Mouse (Mus musculus): Measurements from ENCODE around the gene Olfr59. TPM values are rescaled to one million over a fixed set of nuclear protein-coding genes. Genes with fewer than 3 reads are reported as not detected.

The Olfr59 gene
- total RNA-seq (2014; rRNA removed) (not detected in 2 replicates), polyA plus RNA-seq (2012; rRNA removed) (not detected in 2 replicates)

DNA sequence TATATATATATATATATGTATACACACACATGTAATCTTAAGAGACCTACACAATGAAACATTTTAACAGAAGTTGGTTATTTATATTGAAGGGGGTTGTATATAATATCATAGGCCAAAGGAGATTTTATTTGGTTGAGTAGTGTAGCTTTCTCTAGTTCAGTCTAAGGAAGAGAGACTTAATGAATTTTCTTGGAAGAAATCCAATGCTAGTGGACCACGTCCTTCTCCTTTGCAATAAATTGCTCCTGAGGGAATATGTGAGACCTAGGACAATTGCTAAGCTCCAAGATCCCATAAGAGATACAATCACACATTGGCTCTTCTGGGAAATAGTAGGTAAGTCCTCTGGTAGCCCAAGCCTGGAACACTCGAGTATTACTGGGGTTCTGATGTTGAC lies at the start of gene Olfr59:
Gene Olfr59, plus strand, starts transcription at position 301 of the 400 bp plus-strand sequence.
- no peak for TF ChIP-seq CTCF (IDR thresholded peaks at IDR 0.05; ENCODE audit: low read depth, low read length)
- no peak for TF ChIP-seq POLR2A (IDR thresholded peaks at IDR 0.05; ENCODE audit: extremely low read depth, insufficient read depth, low read length)
- no peak within 1 kb of the TSS for H3K4me3 ChIP-seq (ENCODE audit: insufficient read depth, low read depth, low read length)
- H3K79me2 ChIP-seq (ENCODE audit: control insufficient read depth, insufficient read depth, low read length), result no peaks in the 10 kb centered on the region
- H3K27me3 ChIP-seq (ENCODE audit: control insufficient read depth, insufficient read depth, low read length), result no peaks in the 10 kb centered on the region
- no peak within 1 kb of the TSS for H3K9ac ChIP-seq (ENCODE audit: low read depth, low read length)
- WGBS, result 56% methylated on average over 2 of the region's 2 CpGs
- no peaks in the 10 kb centered on the region for H3K36me3 ChIP-seq (ENCODE audit: control insufficient read depth, insufficient read depth, low read length)
- no peak for DNase-seq (ENCODE audit: extremely low read depth, low read depth, low spot score)
- no peaks in the 10 kb centered on the region for H3K4me1 ChIP-seq (ENCODE audit: control insufficient read depth, insufficient read depth, low read length)
- H3K27ac ChIP-seq (replicated peaks; ENCODE audit: insufficient read depth, low read depth, low read length), result no peak within 1 kb of the TSS

DNA sequence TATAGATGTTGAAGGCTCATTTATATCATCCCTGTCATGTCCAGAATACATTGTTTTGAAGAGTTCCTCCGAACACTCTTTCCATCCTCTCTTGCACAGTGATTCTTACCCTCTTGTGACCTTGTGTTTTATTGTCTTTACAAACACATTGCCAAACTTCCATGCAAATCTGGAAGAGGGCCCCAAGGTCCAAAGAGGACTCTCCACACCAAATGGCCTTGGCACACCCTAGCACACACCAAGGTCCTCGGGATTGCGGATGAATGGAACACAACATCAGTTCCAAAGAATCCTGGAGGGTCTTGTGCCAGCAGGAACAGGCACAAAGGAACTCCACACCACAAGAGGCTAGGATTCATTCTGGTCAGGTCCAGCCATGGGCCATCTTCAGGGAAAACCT lies 42.3 kb upstream of the Olfr59 start:
- Histone ChIP-seq H3K4me3 (ENCODE audit: insufficient read depth, low read depth, low read length) (no peak overlapping the region), H3K27ac (replicated peaks; ENCODE audit: insufficient read depth, low read depth, low read length) (no peak overlapping the region), H3K9ac (ENCODE audit: low read depth, low read length) (no peak overlapping the region), H3K36me3 (ENCODE audit: control insufficient read depth, insufficient read depth, low read length) (no peaks in the 10 kb centered on the region), H3K79me2 (ENCODE audit: control insufficient read depth, insufficient read depth, low read length) (no peaks in the 10 kb centered on the region), H3K4me1 (ENCODE audit: control insufficient read depth, insufficient read depth, low read length) (no peaks in the 10 kb centered on the region), H3K27me3 (ENCODE audit: control insufficient read depth, insufficient read depth, low read length) (no peaks in the 10 kb centered on the region)
- TF ChIP-seq CTCF (IDR thresholded peaks at IDR 0.05; ENCODE audit: low read depth, low read length) (no peak), POLR2A (IDR thresholded peaks at IDR 0.05; ENCODE audit: extremely low read depth, insufficient read depth, low read length) (no peak)
- 85% methylated on average over 3 of the region's 3 CpGs for WGBS
- DNase-seq (ENCODE audit: extremely low read depth, low read depth, low spot score), result no peak

DNA sequence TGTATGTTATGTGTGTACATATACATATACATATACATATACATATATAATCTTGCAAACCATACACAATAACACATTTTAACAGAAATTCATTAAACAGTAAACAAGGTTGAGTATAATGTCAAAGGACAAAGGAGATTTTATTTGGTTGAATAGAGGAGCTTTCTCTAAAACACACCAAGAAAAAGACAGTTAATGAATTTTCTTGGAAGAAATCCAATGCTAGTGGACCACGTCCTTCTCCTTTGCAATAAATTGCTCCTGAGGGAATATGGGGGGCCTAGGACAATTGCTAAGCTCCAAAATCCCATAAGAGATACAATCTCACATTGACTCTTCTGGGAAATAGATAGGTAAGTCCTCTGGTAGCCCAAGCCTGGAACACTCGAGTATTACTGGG lies 24.0 kb upstream of the Olfr59 start, which contains the start of gene Olfr406:
Gene Olfr406, plus strand, starts transcription at position 301 of the 400 bp plus-strand sequence.
- H3K27ac ChIP-seq (replicated peaks; ENCODE audit: insufficient read depth, low read depth, low read length), result no peak within 1 kb of the TSS
- 49% methylated on average over 2 of the region's 2 CpGs for WGBS
- no peaks in the 10 kb centered on the region for H3K4me1 ChIP-seq (ENCODE audit: control insufficient read depth, insufficient read depth, low read length)

DNA sequence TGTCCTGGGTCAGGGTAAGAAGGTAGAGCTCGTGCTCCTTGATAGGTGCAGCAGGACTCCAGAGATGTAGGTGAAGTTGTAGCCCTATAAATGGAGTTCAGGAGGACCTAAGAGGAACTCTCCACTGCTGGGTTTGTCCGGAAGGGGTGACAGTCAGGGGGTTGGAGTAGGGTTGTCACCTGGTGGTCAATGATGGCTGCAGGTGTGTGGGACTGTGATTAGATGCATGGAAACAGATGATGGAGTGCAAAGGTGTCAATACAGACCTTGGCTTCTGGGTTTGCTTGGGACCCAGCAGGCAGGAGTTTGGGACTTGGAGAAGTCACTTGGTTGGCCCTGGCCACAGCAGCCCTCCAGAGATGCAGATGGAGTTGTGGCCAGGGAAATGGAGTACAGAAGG lies 3.7 kb downstream of the Olfr59 start:
- TF ChIP-seq POLR2A (IDR thresholded peaks at IDR 0.05; ENCODE audit: extremely low read depth, insufficient read depth, low read length) (no peak), CTCF (IDR thresholded peaks at IDR 0.05; ENCODE audit: low read depth, low read length) (no peak)
- WGBS, result 85% methylated on average over 2 of the region's 2 CpGs

More for the DNA sequence above, 24.0 kb upstream of the Olfr59 start, which contains the start of gene Olfr406:
- H3K27me3 ChIP-seq (ENCODE audit: control insufficient read depth, insufficient read depth, low read length), result no peaks in the 10 kb centered on the region
- TF ChIP-seq POLR2A (IDR thresholded peaks at IDR 0.05; ENCODE audit: extremely low read depth, insufficient read depth, low read length), result no peak
- TF ChIP-seq CTCF (IDR thresholded peaks at IDR 0.05; ENCODE audit: low read depth, low read length), result no peak
- no peak within 1 kb of the TSS for H3K9ac ChIP-seq (ENCODE audit: low read depth, low read length)
- no peaks in the 10 kb centered on the region for H3K79me2 ChIP-seq (ENCODE audit: control insufficient read depth, insufficient read depth, low read length)
- no peak within 1 kb of the TSS for H3K4me3 ChIP-seq (ENCODE audit: insufficient read depth, low read depth, low read length)
- no peaks in the 10 kb centered on the region for H3K36me3 ChIP-seq (ENCODE audit: control insufficient read depth, insufficient read depth, low read length)
- no peak for DNase-seq (ENCODE audit: extremely low read depth, low read depth, low spot score)

DNA sequence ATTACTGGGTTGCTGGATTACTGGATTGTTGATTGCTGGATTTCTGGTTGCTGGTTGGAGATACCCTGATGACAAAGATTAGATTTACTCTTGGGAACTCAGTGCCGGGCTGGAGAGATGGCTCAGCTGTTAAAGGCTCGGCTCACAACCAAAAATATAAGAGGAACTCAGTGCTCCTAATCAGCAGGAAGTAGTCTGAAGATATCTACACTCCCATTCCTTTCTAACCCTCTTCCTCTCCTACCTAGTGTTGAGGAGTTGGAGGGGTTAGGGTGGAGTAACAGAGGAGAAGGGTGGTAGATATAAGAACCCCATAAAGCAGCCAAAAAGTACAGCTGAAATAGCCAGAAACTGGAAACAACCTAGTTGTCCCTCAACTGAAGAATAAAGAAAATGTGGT lies 42.5 kb downstream of the Olfr59 start:
- WGBS, result 72% methylated on average over 2 of the region's 2 CpGs
- Histone ChIP-seq H3K27ac (replicated peaks; ENCODE audit: insufficient read depth, low read depth, low read length) (no peak overlapping the region), H3K9ac (ENCODE audit: low read depth, low read length) (no peak overlapping the region), H3K79me2 (ENCODE audit: control insufficient read depth, insufficient read depth, low read length) (no peaks in the 10 kb centered on the region), H3K4me1 (ENCODE audit: control insufficient read depth, insufficient read depth, low read length) (peaks cover 6% of the 10 kb centered on the region; the same call in 1 of the 2 replicates), H3K36me3 (ENCODE audit: control insufficient read depth, insufficient read depth, low read length) (no peaks in the 10 kb centered on the region), H3K27me3 (ENCODE audit: control insufficient read depth, insufficient read depth, low read length) (no peaks in the 10 kb centered on the region), H3K4me3 (ENCODE audit: insufficient read depth, low read depth, low read length) (no peak overlapping the region)
- no peak for TF ChIP-seq CTCF (IDR thresholded peaks at IDR 0.05; ENCODE audit: low read depth, low read length)
- TF ChIP-seq POLR2A (IDR thresholded peaks at IDR 0.05; ENCODE audit: extremely low read depth, insufficient read depth, low read length), result no peak
- no peak for DNase-seq (ENCODE audit: extremely low read depth, low read depth, low spot score)

More for the DNA sequence above, 3.7 kb downstream of the Olfr59 start:
- no peaks in the 10 kb centered on the region for H3K27me3 ChIP-seq (ENCODE audit: control insufficient read depth, insufficient read depth, low read length)
- no peak overlapping the region for H3K9ac ChIP-seq (ENCODE audit: low read depth, low read length)
- H3K79me2 ChIP-seq (ENCODE audit: control insufficient read depth, insufficient read depth, low read length), result no peaks in the 10 kb centered on the region
- no peaks in the 10 kb centered on the region for H3K4me1 ChIP-seq (ENCODE audit: control insufficient read depth, insufficient read depth, low read length)
- H3K36me3 ChIP-seq (ENCODE audit: control insufficient read depth, insufficient read depth, low read length), result no peaks in the 10 kb centered on the region
- DNase-seq (ENCODE audit: extremely low read depth, low read depth, low spot score), result no peak
- H3K4me3 ChIP-seq (ENCODE audit: insufficient read depth, low read depth, low read length), result no peak overlapping the region
- H3K27ac ChIP-seq (replicated peaks; ENCODE audit: insufficient read depth, low read depth, low read length), result no peak overlapping the region

DNA sequence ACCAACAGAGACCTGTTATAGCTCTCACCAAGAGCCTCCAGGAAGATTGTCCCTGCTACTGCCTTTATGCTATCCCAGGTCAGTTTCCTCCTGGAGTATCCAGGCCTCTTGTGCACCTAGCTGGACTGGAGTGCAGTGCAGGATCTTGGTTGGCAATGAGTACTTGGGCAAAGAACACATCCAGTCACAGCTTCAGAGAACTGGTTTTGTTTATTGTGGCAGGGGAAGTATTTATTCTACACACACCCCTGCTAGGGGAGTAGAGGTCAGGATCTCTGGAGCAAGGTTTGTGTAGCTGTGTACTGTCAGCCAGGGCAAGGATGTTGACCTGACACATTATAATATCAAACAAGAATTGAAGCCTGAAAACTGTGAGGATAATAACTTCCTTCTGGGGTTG lies 45.2 kb downstream of the Olfr59 start:
- Histone ChIP-seq H3K27me3 (ENCODE audit: control insufficient read depth, insufficient read depth, low read length) (no peaks in the 10 kb centered on the region), H3K4me1 (ENCODE audit: control insufficient read depth, insufficient read depth, low read length) (peaks cover 6% of the 10 kb centered on the region; the same call in 1 of the 2 replicates), H3K79me2 (ENCODE audit: control insufficient read depth, insufficient read depth, low read length) (no peaks in the 10 kb centered on the region), H3K9ac (ENCODE audit: low read depth, low read length) (no peak overlapping the region), H3K4me3 (ENCODE audit: insufficient read depth, low read depth, low read length) (no peak overlapping the region), H3K27ac (replicated peaks; ENCODE audit: insufficient read depth, low read depth, low read length) (no peak overlapping the region), H3K36me3 (ENCODE audit: control insufficient read depth, insufficient read depth, low read length) (no peaks in the 10 kb centered on the region)
- TF ChIP-seq CTCF (IDR thresholded peaks at IDR 0.05; ENCODE audit: low read depth, low read length) (no peak; the same call in 1 of the 2 replicates), POLR2A (IDR thresholded peaks at IDR 0.05; ENCODE audit: extremely low read depth, insufficient read depth, low read length) (no peak)
- DNase-seq (ENCODE audit: extremely low read depth, low read depth, low spot score), result peak; percentile 93

Data from liver, adult 2 months (tissue).